Mouse (Mus musculus) olfactory bulb, adult 2 months (tissue): ENCODE results near the gene Tmem169. TPM values are rescaled to one million over a fixed set of nuclear protein-coding genes. Genes with fewer than 3 reads are reported as not detected.

Source experiments
- H3K27ac ChIP-seq: fragments of 200-500 bp; 2 replicates; pipeline ENCODE4 v1.5.1; 2012; ENCODE audit warnings: low read depth, low read length; ENCODE audit not compliant: insufficient read depth
- H3K4me1 ChIP-seq: fragments of 200-500 bp; 2 replicates; pipeline ENCODE4 v1.6.1; 2012; ENCODE audit warnings: low read length; ENCODE audit not compliant: control insufficient read depth, insufficient read depth
- H3K4me3 ChIP-seq: fragments of 200-500 bp; 2 replicates; pipeline ENCODE4 v1.5.1; 2012; ENCODE audit warnings: mild to moderate bottlenecking, low read depth, low read length, moderate library complexity; ENCODE audit not compliant: insufficient read depth
- CTCF ChIP-seq: fragments of 200-500 bp; IDR thresholded peaks from 2 replicates; pipeline ENCODE4 v1.5.1; 2012; ENCODE audit warnings: low read depth, mild to moderate bottlenecking, low read length, moderate library complexity; ENCODE audit not compliant: insufficient read depth
- POLR2A ChIP-seq: fragments of 200-500 bp; IDR thresholded peaks from 2 replicates; pipeline ENCODE4 v1.6.1; 2012; ENCODE audit warnings: mild to moderate bottlenecking, low read depth, low read length, moderate library complexity; ENCODE audit not compliant: insufficient read depth
- WGBS: fragments of 180-500 bp; shearing (Covaris S2); methylation state at CpG from one replicate; pipeline ENCODE4 v1.1.7; 2018; 5-methylcytosine and 5-hydroxymethylcytosine counted together
- polyA plus RNA-seq: library from polyadenylated mRNA; stranded (reverse); fragments of >200 nt; gene quantifications from 2 replicates; pipeline ENCODE4 v1.2.4, GENCODE M21; 2012; ENCODE audit warnings: low replicate concordance; ENCODE audit not compliant: missing spikeins, insufficient read depth, insufficient read length

Tmem169 gene
- polyA plus RNA-seq, 1 experiment, result not detected

- no peak for TF ChIP-seq CTCF
- TF ChIP-seq POLR2A, result no peak
These were observed 11.6 kb downstream of the Tmem169 start for GRCm38 (mm10) chr1:72295746-72296145.

GRCm38 (mm10) chr1:72301845-72302244 lies 17.7 kb downstream of the Tmem169 start:
- TF ChIP-seq CTCF, result no peak
- no peak for TF ChIP-seq POLR2A
- Histone ChIP-seq H3K4me3 (no peak overlapping the region), H3K4me1 (no peaks in the 10 kb centered on the region), H3K27ac (no peak overlapping the region)
- 93% methylated on average over 1 of the region's 1 CpGs for WGBS

More at GRCm38 (mm10) chr1:72295746-72296145, 11.6 kb downstream of the Tmem169 start:
- no peak overlapping the region for H3K27ac ChIP-seq
- 61% methylated on average over 8 of the region's 8 CpGs for WGBS
- H3K4me3 ChIP-seq, result no peak overlapping the region
- H3K4me1 ChIP-seq, result no peaks in the 10 kb centered on the region

- Histone ChIP-seq H3K27ac (no peak overlapping the region), H3K4me1 (no peaks in the 10 kb centered on the region), H3K4me3 (no peak overlapping the region)
- no peak for TF ChIP-seq POLR2A
- TF ChIP-seq CTCF, result no peak
- 23% methylated on average over 3 of the region's 3 CpGs for WGBS
These were observed 22.1 kb downstream of the Tmem169 start for GRCm38 (mm10) chr1:72306241-72306640.

GRCm38 (mm10) chr1:72306679-72307181 lies 22.6 kb downstream of the Tmem169 start:
- Histone ChIP-seq H3K27ac (no peak overlapping the region; the same call in 1 of the 2 replicates), H3K4me3 (no peak overlapping the region), H3K4me1 (no peaks in the 10 kb centered on the region)
- TF ChIP-seq POLR2A (no peak), CTCF (0 out of 2 replicates have a peak, but pooled peaks have one; percentile 14)
- WGBS, result 2% methylated on average over 11 of the region's 11 CpGs

- WGBS, result under 1% methylated on average over 21 of the region's 21 CpGs
- TF ChIP-seq POLR2A (0 out of 2 replicates have a peak, but pooled peaks have one; percentile 38), CTCF (no peak)
- Histone ChIP-seq H3K4me1 (no peaks in the 10 kb centered on the region), H3K27ac (peak within 1 kb of the TSS; percentile 40; the same call in 1 of the 2 replicates), H3K4me3 (peak within 1 kb of the TSS; percentile 52)
These were observed 23.2 kb downstream of the Tmem169 start, which contains the start of gene Xrcc5 for GRCm38 (mm10) chr1:72307317-72307798. Gene Xrcc5 (plus strand): TSS chr1:72307421.

- WGBS, result 65% methylated on average over 4 of the region's 4 CpGs
- Histone ChIP-seq H3K4me1 (no peaks in the 10 kb centered on the region), H3K27ac (no peak overlapping the region), H3K4me3 (no peak overlapping the region)
- TF ChIP-seq CTCF (no peak), POLR2A (no peak)
These were observed 24.8 kb downstream of the Tmem169 start for GRCm38 (mm10) chr1:72308919-72309318.

GRCm38 (mm10) chr1:72309744-72310424 lies 25.7 kb downstream of the Tmem169 start:
- H3K27ac ChIP-seq, result no peak overlapping the region
- TF ChIP-seq CTCF, result no peak
- no peak for TF ChIP-seq POLR2A
- 78% methylated on average over 6 of the region's 6 CpGs for WGBS
- no peak overlapping the region for H3K4me3 ChIP-seq
- no peaks in the 10 kb centered on the region for H3K4me1 ChIP-seq

- TF ChIP-seq POLR2A, result no peak
- TF ChIP-seq CTCF, result no peak
- H3K27ac ChIP-seq, result no peak overlapping the region
- 79% methylated on average over 9 of the region's 9 CpGs for WGBS
- H3K4me1 ChIP-seq, result no peaks in the 10 kb centered on the region
- H3K4me3 ChIP-seq, result no peak overlapping the region
These were observed 28.7 kb downstream of the Tmem169 start for GRCm38 (mm10) chr1:72312701-72313398.
